Mouse (Mus musculus): ENCODE measurements around the gene Gm5447. TPM values are rescaled to one million over a fixed set of nuclear protein-coding genes. Genes with fewer than 3 reads are reported as not detected.

Gene Gm5447
- total and polyA plus RNA-seq, 3 experiments, result not detected

GRCm38 (mm10) chr13:30960714-30961113, 13.3 kb upstream of the Gm5447 start:
- TF ChIP-seq ETS1 (IDR thresholded peaks at IDR 0.05; ENCODE audit: low read depth, low read length), result no peak
- no peak for TF ChIP-seq JUND (IDR thresholded peaks at IDR 0.05; ENCODE audit: low read depth, low read length)
- no peak for TF ChIP-seq POLR2AphosphoS5 (IDR thresholded peaks at IDR 0.05; ENCODE audit: borderline replicate concordance, low read depth, low read length)
- no peak for TF ChIP-seq TBP (IDR thresholded peaks at IDR 0.05; ENCODE audit: low read depth, low read length)
- no peak for TF ChIP-seq KAT2A (conservative IDR thresholded peaks at IDR 0.05; ENCODE audit: low read depth, low read length)

GRCm38 (mm10) chr13:30961932-30962331, 12.1 kb upstream of the Gm5447 start:
- DNase-seq (ENCODE audit: low read depth, low spot score), result no peak
- H3K27ac ChIP-seq (ENCODE audit: control insufficient read depth, low read depth, low read length), result no peak overlapping the region

More at GRCm38 (mm10) chr13:30960714-30961113, 13.3 kb upstream of the Gm5447 start:
- Histone ChIP-seq H3K36me3 (ENCODE audit: control insufficient read depth in 1 of 2, insufficient read depth in 2 of 2, low read length in 2 of 2) (peaks cover 5 to 8% of the 10 kb centered on the region in 2 experiments), H3K27ac (ENCODE audit: control insufficient read depth, low read depth, low read length) (no peak overlapping the region), H3K4me1 (ENCODE audit: control insufficient read depth in 1 of 2, insufficient read depth in 2 of 2, low read length in 2 of 2) (peaks cover 0 to 5% of the 10 kb centered on the region in 2 experiments; a peak in 2 of 4 replicates), H3K79me2 (ENCODE audit: control insufficient read depth, insufficient read depth, low read length, poor library complexity) (peaks cover 12% of the 10 kb centered on the region; the same call in 1 of the 2 replicates), H3K4me3 (ENCODE audit: control insufficient read depth in 1 of 2, insufficient read depth in 1 of 2, low read depth in 2 of 2, low read length in 2 of 2) (no peak overlapping the region), H3K9me3 (replicated peaks; ENCODE audit: insufficient read depth, low read length) (no peaks in the 10 kb centered on the region), H3K27me3 (ENCODE audit: control insufficient read depth in 1 of 2, insufficient read depth in 2 of 2, low read length in 2 of 2) (no peaks in the 10 kb centered on the region), H3K9ac (ENCODE audit: control insufficient read depth, low read depth, low read length, poor library complexity, severe bottlenecking) (no peak overlapping the region)
- no peak for DNase-seq (ENCODE audit: low read depth, low spot score)

GRCm38 (mm10) chr13:30966507-30966911, 7.5 kb upstream of the Gm5447 start:
- Histone ChIP-seq H3K9ac (ENCODE audit: control insufficient read depth, low read depth, low read length, poor library complexity, severe bottlenecking) (no peak overlapping the region), H3K4me1 (ENCODE audit: control insufficient read depth in 1 of 2, insufficient read depth in 2 of 2, low read length in 2 of 2) (peaks cover 8 to 14% of the 10 kb centered on the region in 2 experiments), H3K9me3 (replicated peaks; ENCODE audit: insufficient read depth, low read length) (no peaks in the 10 kb centered on the region), H3K4me3 (ENCODE audit: control insufficient read depth in 1 of 2, insufficient read depth in 1 of 2, low read depth in 2 of 2, low read length in 2 of 2) (no peak overlapping the region), H3K36me3 (ENCODE audit: control insufficient read depth in 1 of 2, insufficient read depth in 2 of 2, low read length in 2 of 2) (peaks cover 0 to 17% of the 10 kb centered on the region in 2 experiments; a peak in 2 of 4 replicates), H3K27me3 (ENCODE audit: control insufficient read depth in 1 of 2, insufficient read depth in 2 of 2, low read length in 2 of 2) (no peaks in the 10 kb centered on the region), H3K79me2 (ENCODE audit: control insufficient read depth, insufficient read depth, low read length, poor library complexity) (peaks cover 38% of the 10 kb centered on the region), H3K27ac (ENCODE audit: control insufficient read depth, low read depth, low read length) (no peak overlapping the region)
- no peak for TF ChIP-seq NELFE (IDR thresholded peaks at IDR 0.05; ENCODE audit: low read depth, low read length)
- DNase-seq (ENCODE audit: low read depth, low spot score), result no peak

More at GRCm38 (mm10) chr13:30961932-30962331, 12.1 kb upstream of the Gm5447 start:
- Histone ChIP-seq H3K36me3 (ENCODE audit: control insufficient read depth in 1 of 2, insufficient read depth in 2 of 2, low read length in 2 of 2) (peaks cover 5 to 6% of the 10 kb centered on the region in 2 experiments), H3K9ac (ENCODE audit: control insufficient read depth, low read depth, low read length, poor library complexity, severe bottlenecking) (no peak overlapping the region), H3K4me1 (ENCODE audit: control insufficient read depth in 1 of 2, insufficient read depth in 2 of 2, low read length in 2 of 2) (peaks cover 0 to 5% of the 10 kb centered on the region in 2 experiments; a peak in 2 of 4 replicates), H3K79me2 (ENCODE audit: control insufficient read depth, insufficient read depth, low read length, poor library complexity) (peaks cover 15% of the 10 kb centered on the region), H3K27me3 (ENCODE audit: control insufficient read depth in 1 of 2, insufficient read depth in 2 of 2, low read length in 2 of 2) (no peaks in the 10 kb centered on the region), H3K4me3 (ENCODE audit: control insufficient read depth in 1 of 2, insufficient read depth in 1 of 2, low read depth in 2 of 2, low read length in 2 of 2) (no peak overlapping the region), H3K9me3 (replicated peaks; ENCODE audit: insufficient read depth, low read length) (no peaks in the 10 kb centered on the region)
- TF ChIP-seq NELFE (IDR thresholded peaks at IDR 0.05; ENCODE audit: low read depth, low read length), result no peak
- no peak for TF ChIP-seq ETS1 (IDR thresholded peaks at IDR 0.05; ENCODE audit: low read depth, low read length)

- no peak for DNase-seq (ENCODE audit: low read depth, low spot score)
- TF ChIP-seq MAZ (IDR thresholded peaks at IDR 0.05; ENCODE audit: low read depth, low read length), result no peak
- no peak for TF ChIP-seq UBTF (IDR thresholded peaks at IDR 0.05; ENCODE audit: borderline replicate concordance, insufficient read depth, low read depth, low read length)
- no peak for TF ChIP-seq ZNF384 (IDR thresholded peaks at IDR 0.05; ENCODE audit: low read depth, low read length)
- TF ChIP-seq CTCF (IDR thresholded peaks at IDR 0.05 in 2 of 3, conservative IDR thresholded peaks at IDR 0.05 in 1 of 3; ENCODE audit: control insufficient read depth in 1 of 3, insufficient read depth in 1 of 3, low read depth in 2 of 3, low read length in 3 of 3, poor library complexity in 1 of 3, severe bottlenecking in 1 of 3), result no peak
- no peak for TF ChIP-seq USF2 (IDR thresholded peaks at IDR 0.05; ENCODE audit: borderline replicate concordance in 1 of 2, insufficient read depth in 1 of 2, low read depth in 1 of 2, low read length in 2 of 2)
- no peak for TF ChIP-seq POLR2AphosphoS5 (IDR thresholded peaks at IDR 0.05; ENCODE audit: borderline replicate concordance, low read depth, low read length)
- no peaks in the 10 kb centered on the region for H3K27me3 ChIP-seq (ENCODE audit: control insufficient read depth in 1 of 2, insufficient read depth in 2 of 2, low read length in 2 of 2)
- H3K4me1 ChIP-seq (ENCODE audit: control insufficient read depth in 1 of 2, insufficient read depth in 2 of 2, low read length in 2 of 2), result peaks cover 10 to 16% of the 10 kb centered on the region in 2 experiments
- H3K9me3 ChIP-seq (replicated peaks; ENCODE audit: insufficient read depth, low read length), result no peaks in the 10 kb centered on the region
- no peak overlapping the region for H3K9ac ChIP-seq (ENCODE audit: control insufficient read depth, low read depth, low read length, poor library complexity, severe bottlenecking)
- no peak overlapping the region for H3K27ac ChIP-seq (ENCODE audit: control insufficient read depth, low read depth, low read length)
- H3K4me3 ChIP-seq (ENCODE audit: control insufficient read depth in 1 of 2, insufficient read depth in 1 of 2, low read depth in 2 of 2, low read length in 2 of 2), result no peak overlapping the region
- peaks cover 0 to 25% of the 10 kb centered on the region in 2 experiments; a peak in 2 of 4 replicates for H3K36me3 ChIP-seq (ENCODE audit: control insufficient read depth in 1 of 2, insufficient read depth in 2 of 2, low read length in 2 of 2)
- H3K79me2 ChIP-seq (ENCODE audit: control insufficient read depth, insufficient read depth, low read length, poor library complexity), result peaks cover 38% of the 10 kb centered on the region
Measured at GRCm38 (mm10) chr13:30968311-30968710, 5.7 kb upstream of the Gm5447 start.

Data from MEL (cell line).